Mouse (Mus musculus) heart, embryonic 13.5 days (tissue): ENCODE results near the gene Galk1. TPM values are rescaled to one million over a fixed set of nuclear protein-coding genes. Genes with fewer than 3 reads are reported as not detected.
A peak's percentile ranks its signal among the peaks of the same experiment; 100 is the strongest.

Experiments
- ATAC-seq: fragments of 200-750 bp; cut with Nextera tagmentation; 2 replicates; pipeline ENCODE4 v1.8.0; 2017; ENCODE audit warnings: moderate TSS enrichment; ENCODE audit not compliant: insufficient number of reproducible peaks, low FRiP score, low TSS enrichment; ENCODE audit errors: extremely low read depth
- H3K27ac ChIP-seq: fragments of 300-500 bp; sonication (generic); replicated peaks from 2 replicates; pipeline ENCODE4 v1.5.1; 2015; ENCODE audit warnings: moderate library complexity, mild to moderate bottlenecking, inconsistent platforms
- H3K27me3 ChIP-seq: fragments of 300-500 bp; sonication (generic); replicated peaks from 2 replicates; pipeline ENCODE4 v1.6.1; 2015; ENCODE audit warnings: mild to moderate bottlenecking, inconsistent platforms
- H3K36me3 ChIP-seq: fragments of 300-500 bp; sonication (generic); 2 replicates; pipeline ENCODE4 v1.6.1; 2015; ENCODE audit warnings: mild to moderate bottlenecking, inconsistent platforms
- H3K4me1 ChIP-seq: fragments of 300-500 bp; sonication (generic); 2 replicates; pipeline ENCODE4 v1.6.1; 2015; ENCODE audit warnings: inconsistent platforms
- H3K4me2 ChIP-seq: fragments of 300-500 bp; sonication (generic); 2 replicates; pipeline ENCODE4 v1.6.1; 2015; ENCODE audit warnings: inconsistent platforms, mild to moderate bottlenecking, moderate library complexity
- H3K4me3 ChIP-seq: fragments of 300-500 bp; sonication (generic); 2 replicates; pipeline ENCODE4 v1.5.1; 2015; ENCODE audit warnings: moderate library complexity, mild to moderate bottlenecking, inconsistent platforms
- H3K9ac ChIP-seq: fragments of 300-500 bp; sonication (generic); 2 replicates; pipeline ENCODE4 v1.6.1; 2015; ENCODE audit warnings: inconsistent platforms, mild to moderate bottlenecking, moderate library complexity
- H3K9me3 ChIP-seq: fragments of 300-500 bp; sonication (generic); 2 replicates; pipeline ENCODE4 v1.6.1; 2016; ENCODE audit warnings: inconsistent platforms
- WGBS: fragments of 180-500 bp; shearing (Covaris S2); methylation state at CpG from one replicate; pipeline ENCODE4 v1.1.7; 2015; ENCODE audit warnings: mixed read lengths; 5-methylcytosine and 5-hydroxymethylcytosine counted together
- polyA plus RNA-seq: library from polyadenylated mRNA; unstranded; fragments of >200 nt; fragmentation: Nextera tagmentation; extraction: Ambion mirVana; gene quantifications from 2 replicates; pipeline ENCODE4 v1.2.1, GENCODE M21; 2015

Gene Galk1
- polyA plus RNA-seq, 1 experiment from 2014 or later: 150 TPM

- Histone ChIP-seq H3K4me1 (peaks cover 3% of the 10 kb centered on the region), H3K27me3 (peaks cover 45% of the 10 kb centered on the region), H3K27ac (no peak overlapping the region), H3K4me3 (no peak overlapping the region), H3K36me3 (no peaks in the 10 kb centered on the region), H3K9me3 (no peaks in the 10 kb centered on the region), H3K4me2 (no peak overlapping the region), H3K9ac (no peak overlapping the region)
- ATAC-seq: no peak
- WGBS: 65% methylated on average over 4 of the region's 4 CpGs
Observed at GRCm38 (mm10) chr11:115997047-115997446, 15.5 kb downstream of the Galk1 start.

GRCm38 (mm10) chr11:115995256-115995655, 17.3 kb downstream of the Galk1 start:
- H3K9ac ChIP-seq: no peak overlapping the region
- H3K27me3 ChIP-seq: peaks cover 42% of the 10 kb centered on the region
- ATAC-seq: no peak
- no peak overlapping the region for H3K4me2 ChIP-seq
- no peaks in the 10 kb centered on the region for H3K9me3 ChIP-seq
- peaks cover 3% of the 10 kb centered on the region for H3K4me1 ChIP-seq
- no peak overlapping the region for H3K4me3 ChIP-seq
- no peaks in the 10 kb centered on the region for H3K36me3 ChIP-seq
- 83% methylated on average over 3 of the region's 3 CpGs for WGBS
- H3K27ac ChIP-seq: no peak overlapping the region

- H3K4me3 ChIP-seq: no peak overlapping the region
- H3K27ac ChIP-seq: no peak overlapping the region
- peaks cover 53% of the 10 kb centered on the region for H3K27me3 ChIP-seq
- H3K9me3 ChIP-seq: no peaks in the 10 kb centered on the region
- H3K9ac ChIP-seq: no peak overlapping the region
- no peaks in the 10 kb centered on the region; the same call in 1 of the 2 replicates for H3K4me1 ChIP-seq
- H3K36me3 ChIP-seq: no peaks in the 10 kb centered on the region
- H3K4me2 ChIP-seq: no peak overlapping the region
- ATAC-seq: no peak
- 58% methylated on average over 4 of the region's 4 CpGs for WGBS
Observed at GRCm38 (mm10) chr11:115992098-115992497, 20.4 kb downstream of the Galk1 start.

- peak overlapping the region; percentile 37 for H3K4me3 ChIP-seq
- peak overlapping the region; percentile 60; the same call in 1 of the 2 replicates for H3K9ac ChIP-seq
- no peak for ATAC-seq
- H3K9me3 ChIP-seq: no peaks in the 10 kb centered on the region
- no peak overlapping the region for H3K27ac ChIP-seq
- H3K36me3 ChIP-seq: no peaks in the 10 kb centered on the region
- no peaks in the 10 kb centered on the region; the same call in 1 of the 2 replicates for H3K4me1 ChIP-seq
- 29% methylated on average over 15 of the region's 15 CpGs for WGBS
- peaks cover 58% of the 10 kb centered on the region for H3K27me3 ChIP-seq
- H3K4me2 ChIP-seq: peak overlapping the region; percentile 53
Observed at GRCm38 (mm10) chr11:115989686-115990085, 22.8 kb downstream of the Galk1 start.

GRCm38 (mm10) chr11:115983291-115983690, 29.2 kb downstream of the Galk1 start:
- H3K4me2 ChIP-seq: no peak overlapping the region
- WGBS: 76% methylated on average over 8 of the region's 8 CpGs
- no peaks in the 10 kb centered on the region for H3K9me3 ChIP-seq
- H3K9ac ChIP-seq: no peak overlapping the region
- H3K4me1 ChIP-seq: no peaks in the 10 kb centered on the region
- H3K36me3 ChIP-seq: no peaks in the 10 kb centered on the region
- no peak for ATAC-seq
- no peak overlapping the region for H3K27ac ChIP-seq
- no peak overlapping the region for H3K4me3 ChIP-seq
- H3K27me3 ChIP-seq: peaks cover 49% of the 10 kb centered on the region

GRCm38 (mm10) chr11:115982472-115982871, 30.0 kb downstream of the Galk1 start:
- ATAC-seq: no peak
- no peaks in the 10 kb centered on the region for H3K36me3 ChIP-seq
- no peak overlapping the region for H3K4me2 ChIP-seq
- no peaks in the 10 kb centered on the region for H3K9me3 ChIP-seq
- H3K27me3 ChIP-seq: peaks cover 49% of the 10 kb centered on the region
- H3K4me3 ChIP-seq: no peak overlapping the region
- H3K27ac ChIP-seq: no peak overlapping the region
- no peak overlapping the region for H3K9ac ChIP-seq
- 83% methylated on average over 15 of the region's 15 CpGs for WGBS
- H3K4me1 ChIP-seq: no peaks in the 10 kb centered on the region

GRCm38 (mm10) chr11:115975544-115975943, 37.0 kb downstream of the Galk1 start:
- H3K4me1 ChIP-seq: peaks cover 13% of the 10 kb centered on the region
- no peaks in the 10 kb centered on the region for H3K36me3 ChIP-seq
- peak overlapping the region; percentile 87; the same call in 1 of the 2 replicates for H3K4me2 ChIP-seq
- H3K27ac ChIP-seq: no peak overlapping the region
- H3K27me3 ChIP-seq: peaks cover 73% of the 10 kb centered on the region
- ATAC-seq: no peak
- H3K4me3 ChIP-seq: peak overlapping the region; percentile 59
- WGBS: 37% methylated on average over 12 of the region's 12 CpGs
- H3K9ac ChIP-seq: no peak overlapping the region
- H3K9me3 ChIP-seq: no peaks in the 10 kb centered on the region

- Histone ChIP-seq H3K27me3 (peaks cover 71% of the 10 kb centered on the region), H3K4me2 (peak overlapping the region; percentile 87), H3K9me3 (no peaks in the 10 kb centered on the region), H3K27ac (no peak overlapping the region), H3K4me1 (peaks cover 14% of the 10 kb centered on the region), H3K36me3 (no peaks in the 10 kb centered on the region), H3K4me3 (peak overlapping the region; percentile 59), H3K9ac (peak overlapping the region; percentile 75)
- 4% methylated on average over 18 of the region's 18 CpGs for WGBS
- ATAC-seq: no peak
Observed at GRCm38 (mm10) chr11:115975083-115975420, 37.5 kb downstream of the Galk1 start.

- WGBS: 8% methylated on average over 57 of the region's 58 CpGs
- no peaks in the 10 kb centered on the region for H3K36me3 ChIP-seq
- H3K9ac ChIP-seq: peak within 1 kb of the TSS; percentile 75
- H3K4me1 ChIP-seq: peaks cover 19% of the 10 kb centered on the region
- ATAC-seq: no peak
- peaks cover 65% of the 10 kb centered on the region for H3K27me3 ChIP-seq
- peak within 1 kb of the TSS; percentile 87 for H3K4me2 ChIP-seq
- H3K9me3 ChIP-seq: no peaks in the 10 kb centered on the region
- peak within 1 kb of the TSS; percentile 59 for H3K4me3 ChIP-seq
- H3K27ac ChIP-seq: no peak within 1 kb of the TSS
Observed at GRCm38 (mm10) chr11:115974309-115975082, 38.0 kb downstream of the Galk1 start, which contains the start of gene Itgb4. Itgb4 (plus strand) TSS chr11:115974709.

GRCm38 (mm10) chr11:115971016-115971415, 41.5 kb downstream of the Galk1 start:
- Histone ChIP-seq H3K4me1 (peaks cover 28% of the 10 kb centered on the region), H3K36me3 (peaks cover 13% of the 10 kb centered on the region), H3K4me3 (no peak overlapping the region), H3K9ac (no peak overlapping the region), H3K27ac (no peak overlapping the region), H3K27me3 (peaks cover 31% of the 10 kb centered on the region), H3K9me3 (no peaks in the 10 kb centered on the region), H3K4me2 (no peak overlapping the region)
- no peak for ATAC-seq
- 60% methylated on average over 6 of the region's 6 CpGs for WGBS

- Histone ChIP-seq H3K36me3 (peaks cover 22% of the 10 kb centered on the region), H3K4me3 (no peak overlapping the region), H3K9ac (no peak overlapping the region), H3K4me1 (peaks cover 30% of the 10 kb centered on the region), H3K4me2 (no peak overlapping the region), H3K27ac (no peak overlapping the region; the same call in 1 of the 2 replicates), H3K27me3 (peaks cover 22% of the 10 kb centered on the region), H3K9me3 (no peaks in the 10 kb centered on the region)
- 63% methylated on average over 15 of the region's 15 CpGs for WGBS
- no peak for ATAC-seq
Observed at GRCm38 (mm10) chr11:115970006-115970673, 42.4 kb downstream of the Galk1 start.
